Mouse (Mus musculus): ENCODE results near the gene Plekha3. TPM values are rescaled to one million over a fixed set of nuclear protein-coding genes. Genes with fewer than 3 reads are reported as not detected.

Gene Plekha3
- polyA plus RNA-seq, 1 experiment from 2014 or later: 2.1 TPM

- Histone ChIP-seq H3K9ac (ENCODE audit: low read depth, low read length) (no peak overlapping the region), H3K36me3 (ENCODE audit: control insufficient read depth, insufficient read depth, low read length) (0 out of 2 replicates have a peak, but pooled peaks cover 12% of the 10 kb centered on the region), H3K4me3 (ENCODE audit: low read length) (no peak overlapping the region), H3K4me1 (ENCODE audit: control insufficient read depth, insufficient read depth, low read length) (no peaks in the 10 kb centered on the region), H3K9me3 (ENCODE audit: control insufficient read depth, low read length) (no peaks in the 10 kb centered on the region), H3K27ac (ENCODE audit: low read length) (no peak overlapping the region), H3K4me2 (ENCODE audit: low read depth, low read length) (no peak overlapping the region), H3K27me3 (replicated peaks; ENCODE audit: control insufficient read depth, insufficient read depth, low read length) (no peaks in the 10 kb centered on the region)
- WGBS: 89% methylated on average over 5 of the region's 5 CpGs
- ATAC-seq: no peak
These were observed 18.7 kb downstream of the Plekha3 start for GRCm38 (mm10) chr2:76693765-76694164.

GRCm38 (mm10) chr2:76695290-76695689, 20.2 kb downstream of the Plekha3 start:
- no peaks in the 10 kb centered on the region for H3K9me3 ChIP-seq (ENCODE audit: control insufficient read depth, low read length)
- H3K27ac ChIP-seq (ENCODE audit: low read length): no peak overlapping the region
- WGBS: 78% methylated on average over 6 of the region's 6 CpGs
- ATAC-seq: no peak
- H3K4me2 ChIP-seq (ENCODE audit: low read depth, low read length): no peak overlapping the region
- H3K4me3 ChIP-seq (ENCODE audit: low read length): no peak overlapping the region
- no peaks in the 10 kb centered on the region for H3K27me3 ChIP-seq (replicated peaks; ENCODE audit: control insufficient read depth, insufficient read depth, low read length)
- no peak overlapping the region for H3K9ac ChIP-seq (ENCODE audit: low read depth, low read length)
- H3K36me3 ChIP-seq (ENCODE audit: control insufficient read depth, insufficient read depth, low read length): 0 out of 2 replicates have a peak, but pooled peaks cover 13% of the 10 kb centered on the region
- H3K4me1 ChIP-seq (ENCODE audit: control insufficient read depth, insufficient read depth, low read length): no peaks in the 10 kb centered on the region

DNA sequence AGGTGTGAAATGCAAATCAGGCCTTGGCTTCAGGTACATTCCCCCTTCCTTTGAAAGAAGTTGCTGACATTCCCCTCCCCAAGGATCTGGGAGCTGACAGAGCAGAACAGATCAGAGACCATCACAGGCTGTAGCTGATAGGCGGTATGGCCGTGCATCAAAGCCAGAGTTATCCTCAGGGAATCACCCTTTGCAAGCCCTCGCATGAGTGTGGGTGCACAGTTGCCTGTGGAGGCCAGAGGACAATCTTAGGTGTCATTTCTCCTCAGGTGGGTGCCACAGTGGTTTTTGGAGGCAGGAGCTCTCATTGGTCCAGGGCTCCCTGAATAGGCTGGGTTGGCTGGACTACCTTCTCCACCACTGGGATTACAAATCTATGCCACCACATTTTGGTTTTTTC, 27.1 kb downstream of the Plekha3 start:
- Histone ChIP-seq H3K36me3 (ENCODE audit: control insufficient read depth, insufficient read depth, low read length) (0 out of 2 replicates have a peak, but pooled peaks cover 4% of the 10 kb centered on the region), H3K4me3 (ENCODE audit: low read length) (no peak overlapping the region), H3K4me1 (ENCODE audit: control insufficient read depth, insufficient read depth, low read length) (no peaks in the 10 kb centered on the region), H3K4me2 (ENCODE audit: low read depth, low read length) (no peak overlapping the region), H3K27me3 (replicated peaks; ENCODE audit: control insufficient read depth, insufficient read depth, low read length) (no peaks in the 10 kb centered on the region), H3K9me3 (ENCODE audit: control insufficient read depth, low read length) (no peaks in the 10 kb centered on the region), H3K27ac (ENCODE audit: low read length) (no peak overlapping the region), H3K9ac (ENCODE audit: low read depth, low read length) (no peak overlapping the region)
- 81% methylated on average over 3 of the region's 3 CpGs for WGBS
- no peak for ATAC-seq

- H3K36me3 ChIP-seq (ENCODE audit: control insufficient read depth, insufficient read depth, low read length): 0 out of 2 replicates have a peak, but pooled peaks cover 4% of the 10 kb centered on the region
- no peak overlapping the region for H3K27ac ChIP-seq (ENCODE audit: low read length)
- ATAC-seq: no peak
- H3K4me2 ChIP-seq (ENCODE audit: low read depth, low read length): no peak overlapping the region
- no peaks in the 10 kb centered on the region for H3K4me1 ChIP-seq (ENCODE audit: control insufficient read depth, insufficient read depth, low read length)
- no peaks in the 10 kb centered on the region for H3K9me3 ChIP-seq (ENCODE audit: control insufficient read depth, low read length)
- no peaks in the 10 kb centered on the region for H3K27me3 ChIP-seq (replicated peaks; ENCODE audit: control insufficient read depth, insufficient read depth, low read length)
- WGBS: 81% methylated on average over 5 of the region's 5 CpGs
- H3K4me3 ChIP-seq (ENCODE audit: low read length): no peak overlapping the region
- H3K9ac ChIP-seq (ENCODE audit: low read depth, low read length): no peak overlapping the region
These were observed 27.7 kb downstream of the Plekha3 start for GRCm38 (mm10) chr2:76702751-76703150.

DNA sequence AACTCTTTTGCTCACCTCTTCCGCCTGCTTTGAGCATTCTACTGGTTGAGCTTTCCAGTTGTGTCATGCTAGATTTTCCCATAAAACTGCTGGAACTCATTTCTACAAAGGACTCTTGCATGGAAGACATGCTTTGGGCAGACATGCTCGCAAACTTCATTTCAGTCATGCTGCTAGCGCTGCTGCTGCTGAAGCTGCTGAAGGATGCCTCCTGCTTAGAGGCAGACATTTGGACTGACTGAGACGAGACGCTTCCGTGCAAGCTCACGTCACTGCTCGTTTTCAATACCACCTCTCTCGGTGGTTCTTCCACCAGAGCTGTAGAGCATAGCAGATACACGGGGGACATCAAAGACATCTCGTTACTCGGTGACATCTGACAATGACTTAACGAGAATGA, 30.6 kb downstream of the Plekha3 start:
- Histone ChIP-seq H3K36me3 (ENCODE audit: control insufficient read depth, insufficient read depth, low read length) (no peaks in the 10 kb centered on the region), H3K9ac (ENCODE audit: low read depth, low read length) (no peak overlapping the region), H3K9me3 (ENCODE audit: control insufficient read depth, low read length) (peaks cover 6% of the 10 kb centered on the region; the same call in 1 of the 2 replicates), H3K4me1 (ENCODE audit: control insufficient read depth, insufficient read depth, low read length) (no peaks in the 10 kb centered on the region), H3K27me3 (replicated peaks; ENCODE audit: control insufficient read depth, insufficient read depth, low read length) (no peaks in the 10 kb centered on the region), H3K27ac (ENCODE audit: low read length) (no peak overlapping the region), H3K4me3 (ENCODE audit: low read length) (no peak overlapping the region), H3K4me2 (ENCODE audit: low read depth, low read length) (no peak overlapping the region)
- no peak for ATAC-seq
- WGBS: 93% methylated on average over 13 of the region's 13 CpGs

GRCm38 (mm10) chr2:76708512-76708911, 33.4 kb downstream of the Plekha3 start:
- ATAC-seq: no peak
- no peak overlapping the region for H3K9ac ChIP-seq (ENCODE audit: low read depth, low read length)
- H3K4me1 ChIP-seq (ENCODE audit: control insufficient read depth, insufficient read depth, low read length): no peaks in the 10 kb centered on the region
- 89% methylated on average over 3 of the region's 3 CpGs for WGBS
- no peak overlapping the region for H3K4me2 ChIP-seq (ENCODE audit: low read depth, low read length)
- no peaks in the 10 kb centered on the region for H3K36me3 ChIP-seq (ENCODE audit: control insufficient read depth, insufficient read depth, low read length)
- H3K27ac ChIP-seq (ENCODE audit: low read length): no peak overlapping the region
- H3K4me3 ChIP-seq (ENCODE audit: low read length): no peak overlapping the region
- H3K9me3 ChIP-seq (ENCODE audit: control insufficient read depth, low read length): peaks cover 9% of the 10 kb centered on the region; the same call in 1 of the 2 replicates
- no peaks in the 10 kb centered on the region for H3K27me3 ChIP-seq (replicated peaks; ENCODE audit: control insufficient read depth, insufficient read depth, low read length)

- WGBS: 60% methylated on average over 8 of the region's 8 CpGs
- H3K9me3 ChIP-seq (ENCODE audit: control insufficient read depth, low read length): peaks cover 9% of the 10 kb centered on the region; the same call in 1 of the 2 replicates
- ATAC-seq: no peak
- H3K27ac ChIP-seq (ENCODE audit: low read length): no peak overlapping the region
- no peaks in the 10 kb centered on the region for H3K27me3 ChIP-seq (replicated peaks; ENCODE audit: control insufficient read depth, insufficient read depth, low read length)
- no peak overlapping the region for H3K4me3 ChIP-seq (ENCODE audit: low read length)
- no peak overlapping the region for H3K4me2 ChIP-seq (ENCODE audit: low read depth, low read length)
- no peaks in the 10 kb centered on the region for H3K4me1 ChIP-seq (ENCODE audit: control insufficient read depth, insufficient read depth, low read length)
- H3K36me3 ChIP-seq (ENCODE audit: control insufficient read depth, insufficient read depth, low read length): no peaks in the 10 kb centered on the region; the same call in 1 of the 2 replicates
- no peak overlapping the region for H3K9ac ChIP-seq (ENCODE audit: low read depth, low read length)
These were observed 39.9 kb downstream of the Plekha3 start for GRCm38 (mm10) chr2:76714984-76715383.

DNA sequence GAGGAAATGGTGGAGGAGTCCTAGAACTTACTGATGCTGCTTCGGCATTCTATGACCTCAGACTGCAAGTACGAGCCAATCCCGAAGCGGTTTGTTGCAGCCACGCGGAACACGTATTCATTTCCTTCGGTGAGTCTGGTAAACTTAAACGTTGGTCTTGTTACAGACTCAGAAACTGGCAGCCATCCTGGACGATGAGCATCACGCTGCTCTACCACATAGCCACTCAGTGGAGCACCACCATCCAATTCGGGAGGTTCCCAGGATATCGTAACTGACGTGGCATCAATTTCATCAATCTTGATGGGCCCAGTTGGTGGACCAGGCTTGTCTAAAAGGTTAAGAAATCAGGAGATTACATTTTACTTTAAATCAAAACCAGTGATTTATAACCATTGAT, 44.6 kb downstream of the Plekha3 start:
- no peaks in the 10 kb centered on the region for H3K27me3 ChIP-seq (replicated peaks; ENCODE audit: control insufficient read depth, insufficient read depth, low read length)
- no peak overlapping the region for H3K9ac ChIP-seq (ENCODE audit: low read depth, low read length)
- H3K4me3 ChIP-seq (ENCODE audit: low read length): no peak overlapping the region
- no peak overlapping the region for H3K27ac ChIP-seq (ENCODE audit: low read length)
- no peaks in the 10 kb centered on the region; the same call in 1 of the 2 replicates for H3K36me3 ChIP-seq (ENCODE audit: control insufficient read depth, insufficient read depth, low read length)
- H3K9me3 ChIP-seq (ENCODE audit: control insufficient read depth, low read length): no peaks in the 10 kb centered on the region
- H3K4me1 ChIP-seq (ENCODE audit: control insufficient read depth, insufficient read depth, low read length): no peaks in the 10 kb centered on the region
- WGBS: 95% methylated on average over 14 of the region's 14 CpGs
- no peak overlapping the region for H3K4me2 ChIP-seq (ENCODE audit: low read depth, low read length)
- no peak for ATAC-seq
